Mouse (Mus musculus) layer of hippocampus, adult 11-12 months (tissue): ENCODE measurements around the gene Mei1.

Experiments used
- DNase-seq: peaks from one replicate; pipeline ENCODE4 v3.0.0; 2022; ENCODE audit warnings: low spot score

Mei1 gene

DNA sequence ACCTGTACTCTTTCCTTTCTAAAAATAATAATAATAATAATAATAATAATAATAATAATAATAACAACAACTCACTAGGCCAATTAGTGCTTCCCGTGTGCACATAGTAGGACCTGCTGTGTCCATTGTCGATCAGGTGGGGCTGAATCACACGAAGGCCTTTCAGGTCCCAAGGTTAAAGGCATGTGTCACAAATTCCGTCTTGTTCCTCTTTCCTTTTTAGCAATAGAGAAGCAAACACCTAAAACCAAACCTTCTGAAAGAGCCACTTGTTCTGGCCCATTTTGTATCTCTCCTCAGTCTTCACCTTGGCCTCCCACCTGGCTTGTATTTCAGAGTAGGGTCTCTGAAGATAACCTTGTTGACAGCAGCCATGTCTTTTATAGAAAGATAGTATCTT lies 81.4 kb downstream of the Mei1 start:
- DNase-seq = no peak

DNA sequence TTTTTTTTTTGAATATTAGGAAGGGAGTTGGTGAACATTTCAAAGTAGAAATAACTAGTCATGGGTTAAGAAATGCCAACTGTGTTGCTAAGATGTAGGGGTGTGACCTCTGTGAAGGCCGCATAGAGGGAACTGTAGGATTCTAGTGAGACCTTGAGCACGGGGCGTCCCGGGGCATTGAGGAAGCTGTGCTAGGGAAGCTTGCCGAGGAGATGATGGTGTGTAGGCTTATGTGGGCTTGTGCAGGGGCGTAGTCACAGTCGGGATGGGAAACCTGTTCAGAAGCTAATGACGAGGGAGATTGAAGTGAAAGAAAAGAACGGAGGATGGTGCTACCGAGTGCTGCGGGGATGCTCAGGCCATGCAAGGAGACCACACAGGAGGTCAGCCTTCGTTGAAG lies 82.2 kb downstream of the Mei1 start:
- no peak for DNase-seq

DNA sequence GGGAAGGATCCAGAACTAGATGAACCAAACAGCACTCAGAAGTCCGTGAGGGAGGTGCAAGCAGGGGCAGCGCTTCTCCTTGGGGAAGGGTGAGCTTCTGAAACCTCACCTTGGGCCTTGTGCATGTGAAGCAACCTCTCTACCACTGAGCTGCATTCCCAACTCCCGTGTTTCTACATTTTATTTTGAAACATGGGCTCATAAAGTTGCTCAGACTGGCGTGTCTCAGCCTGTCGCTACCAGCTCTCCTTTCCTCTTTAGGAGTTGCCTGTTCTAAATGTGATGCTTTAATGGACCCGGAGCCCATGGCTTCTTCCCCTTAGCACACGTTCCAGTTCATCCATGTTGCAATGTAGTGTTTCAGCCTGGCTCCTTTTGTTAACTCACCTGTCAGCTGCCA lies 82.6 kb downstream of the Mei1 start:
- DNase-seq = no peak

DNA sequence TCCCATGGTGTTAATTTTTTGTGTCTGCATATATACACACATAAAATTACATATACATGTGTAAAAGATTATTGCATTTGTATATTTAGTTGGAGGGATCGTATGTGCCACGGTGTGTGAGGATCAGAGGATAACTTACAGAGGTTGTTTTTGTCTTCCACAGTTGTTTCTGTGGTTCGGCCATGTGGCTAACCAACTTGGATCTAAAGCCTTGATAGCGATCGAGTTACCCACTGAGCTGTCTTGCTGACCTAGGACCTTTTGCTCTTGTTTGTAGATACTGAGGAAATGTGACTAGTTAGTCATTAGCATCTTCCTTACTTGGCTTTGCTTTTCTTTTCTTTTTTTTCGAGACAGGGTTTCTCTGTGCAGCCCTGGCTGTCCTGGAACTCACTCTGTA lies 86.5 kb downstream of the Mei1 start:
- DNase-seq = no peak

DNA sequence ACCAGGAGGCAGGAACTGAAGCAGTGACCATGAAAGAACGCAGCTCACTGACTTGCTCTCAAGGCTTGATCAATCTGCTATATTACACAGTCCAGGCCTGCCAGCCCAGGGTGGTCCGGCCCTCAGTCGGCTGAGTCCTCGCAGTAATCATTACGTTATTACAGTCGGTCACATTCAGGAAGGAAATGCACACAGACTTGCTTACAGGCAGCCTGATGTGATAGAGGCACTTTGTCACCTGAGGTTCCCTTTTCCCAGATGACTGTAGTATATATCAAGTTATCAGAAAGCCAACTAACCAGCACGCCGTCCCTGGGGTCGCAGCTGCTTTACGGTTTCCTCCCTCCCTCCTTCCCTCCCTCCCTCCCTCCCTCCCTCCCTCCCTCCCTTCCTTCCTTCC lies 87.1 kb downstream of the Mei1 start:
- DNase-seq = no peak

DNA sequence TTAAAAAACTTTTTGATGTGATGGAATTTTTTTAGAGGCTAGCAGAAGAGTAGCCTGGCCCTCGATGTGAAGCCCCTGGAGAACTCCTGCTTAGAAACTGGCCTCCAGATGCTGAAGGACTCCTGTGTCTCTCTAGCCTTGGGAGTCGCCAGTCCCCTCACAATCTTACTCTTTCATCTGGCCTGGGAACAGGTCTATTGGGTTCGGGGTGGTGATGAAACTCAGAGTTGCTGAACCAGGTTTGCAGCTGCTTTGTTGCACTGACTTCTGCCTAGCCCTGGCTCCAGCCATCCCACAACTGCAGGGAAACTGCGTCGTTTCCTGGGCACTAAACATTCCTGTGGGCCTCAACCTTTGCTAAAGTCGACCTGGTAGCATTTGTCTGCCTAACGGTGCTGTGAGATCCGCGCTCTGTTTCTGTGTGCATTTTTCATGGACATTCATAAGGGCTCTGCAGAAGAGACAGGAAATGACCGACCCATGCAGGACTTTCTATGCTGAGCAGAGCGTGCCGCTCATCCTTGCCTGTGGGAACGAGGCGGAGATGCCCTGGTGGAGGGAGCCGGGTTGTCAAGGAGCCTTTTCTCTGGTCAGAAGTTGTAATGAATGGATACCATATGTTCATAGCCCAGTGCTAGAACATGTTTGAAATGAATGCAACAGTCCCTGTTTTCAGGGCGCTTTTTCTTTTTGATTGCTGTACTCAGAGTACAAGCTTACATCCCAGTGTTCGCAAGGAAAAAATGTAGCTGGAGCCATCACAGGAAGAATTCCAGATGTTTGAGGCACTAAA lies 88.6 kb downstream of the Mei1 start:
- no peak for DNase-seq

DNA sequence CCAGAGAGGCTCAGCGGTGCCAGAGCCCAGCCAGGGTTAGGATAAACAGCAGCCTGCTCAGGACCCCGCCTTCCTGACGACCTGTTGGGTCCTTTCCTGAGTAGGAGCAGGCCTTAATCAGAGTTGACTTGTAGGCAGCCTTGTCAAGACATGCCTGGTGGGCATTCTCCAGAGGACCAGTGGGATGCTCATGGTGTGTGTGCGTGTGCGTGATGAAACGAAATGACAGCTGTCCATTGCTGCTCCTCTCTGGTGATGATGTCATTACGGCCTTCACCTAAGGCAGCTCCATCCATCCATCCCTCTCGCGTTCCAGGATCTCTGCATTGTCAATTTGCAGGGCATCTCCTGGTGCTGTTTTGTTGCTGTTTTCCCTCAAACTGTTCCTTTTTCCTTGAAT lies 89.7 kb downstream of the Mei1 start:
- DNase-seq = no peak

DNA sequence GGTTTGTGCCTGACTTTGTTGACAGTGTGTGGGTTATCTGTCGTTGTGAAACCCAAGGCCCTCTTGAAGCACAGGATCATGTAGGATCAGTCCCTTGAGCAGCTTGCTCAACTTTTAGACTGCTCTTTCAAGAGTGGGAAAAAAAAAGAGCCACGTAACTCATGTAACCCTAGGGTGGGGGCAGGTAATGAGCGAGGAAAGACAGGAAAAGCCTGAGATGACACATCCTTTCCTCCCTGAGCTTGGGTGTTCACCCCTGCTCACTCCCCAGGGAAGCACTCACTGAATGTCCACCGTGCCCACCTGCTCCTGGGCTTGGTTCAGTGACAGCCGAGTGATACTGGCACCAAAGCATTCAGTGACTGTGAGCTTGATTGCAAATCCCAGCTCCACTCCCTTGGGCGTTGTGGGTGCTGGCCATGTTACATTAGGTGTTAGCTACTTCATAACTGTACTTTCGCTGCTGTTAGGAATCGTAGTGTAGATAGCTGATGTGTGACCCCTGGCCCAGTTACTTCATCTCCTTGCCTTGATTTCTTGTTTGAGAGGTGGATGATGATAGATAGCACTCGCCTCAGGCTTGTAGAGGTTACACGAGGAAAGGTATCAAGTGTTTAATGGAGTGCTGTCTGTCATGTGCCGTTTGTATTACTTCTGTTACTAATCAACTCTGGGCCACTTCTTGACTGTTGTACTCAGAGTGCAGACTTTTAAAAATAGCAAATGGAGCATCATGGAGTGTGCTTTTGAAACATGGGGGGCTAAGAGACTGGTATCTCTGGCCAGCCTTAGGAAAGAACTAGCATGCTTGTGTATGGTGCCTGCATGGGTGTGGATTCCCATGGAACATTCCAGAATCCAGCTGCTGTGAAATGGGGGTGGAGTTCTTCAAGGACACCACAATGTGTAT lies 91.2 kb downstream of the Mei1 start:
- no peak for DNase-seq

DNA sequence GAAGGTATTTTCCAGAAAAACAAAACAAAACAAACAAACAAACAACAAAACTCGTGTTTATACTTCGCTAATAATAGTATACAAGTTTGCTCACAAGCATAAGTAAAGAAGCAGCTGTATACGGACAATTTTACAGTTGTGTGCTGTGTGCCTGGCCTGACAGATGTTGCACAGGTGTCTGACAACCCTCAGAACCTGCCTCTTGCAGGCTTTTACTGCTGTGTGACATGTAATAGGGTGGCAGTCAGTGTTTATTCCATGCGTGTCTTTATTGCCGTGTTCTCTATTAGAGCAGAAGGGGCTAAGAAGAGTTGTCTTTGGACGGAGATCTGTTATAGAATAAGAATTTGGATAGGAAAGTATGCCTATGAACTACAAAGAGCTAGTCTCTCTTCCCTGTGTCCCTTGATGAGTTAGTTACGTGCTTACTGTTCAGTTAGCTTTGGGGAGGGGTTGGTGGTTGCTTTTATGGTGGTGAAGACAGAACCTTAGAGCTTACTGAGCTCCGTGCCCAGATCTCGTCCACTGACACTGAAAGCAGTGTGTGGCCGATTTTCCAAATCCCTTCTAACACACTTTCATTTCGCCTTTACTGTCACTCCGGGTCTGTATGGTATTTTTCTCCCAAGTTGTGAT lies 92.3 kb downstream of the Mei1 start:
- DNase-seq = no peak

DNA sequence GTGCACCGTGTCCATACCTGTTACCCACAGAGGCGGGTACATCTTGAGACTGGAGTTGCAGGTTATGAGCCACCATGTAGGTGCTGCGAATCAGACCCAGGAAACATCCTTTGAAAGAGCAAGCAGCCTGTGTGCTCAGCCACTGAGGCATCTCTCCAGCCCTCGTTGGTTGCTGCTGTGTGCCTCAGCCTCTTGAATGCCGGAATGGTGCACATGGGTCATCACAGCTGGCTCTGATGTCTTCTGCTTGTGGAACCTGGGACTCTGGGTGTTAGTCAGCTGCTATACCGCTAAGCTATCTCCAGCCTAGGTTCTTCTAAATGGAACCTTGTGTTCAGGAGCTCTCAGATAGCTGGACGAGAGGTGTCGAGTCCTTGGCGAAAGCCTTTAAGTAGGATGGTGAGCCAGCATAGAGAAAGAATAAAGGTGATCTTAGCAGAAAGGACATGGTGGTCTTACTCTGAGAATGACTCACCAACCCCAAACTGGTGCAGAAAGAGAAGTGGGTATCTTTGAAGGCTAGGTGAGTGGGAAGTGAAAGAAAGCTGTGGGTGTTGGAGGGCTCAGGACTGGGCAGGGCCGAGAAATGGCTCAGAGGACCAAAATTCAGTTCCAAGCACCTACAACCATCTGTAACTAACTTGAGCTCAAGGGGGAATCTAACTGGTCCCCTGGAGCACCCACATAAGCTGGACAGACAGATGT lies 93.7 kb downstream of the Mei1 start:
- no peak for DNase-seq

DNA sequence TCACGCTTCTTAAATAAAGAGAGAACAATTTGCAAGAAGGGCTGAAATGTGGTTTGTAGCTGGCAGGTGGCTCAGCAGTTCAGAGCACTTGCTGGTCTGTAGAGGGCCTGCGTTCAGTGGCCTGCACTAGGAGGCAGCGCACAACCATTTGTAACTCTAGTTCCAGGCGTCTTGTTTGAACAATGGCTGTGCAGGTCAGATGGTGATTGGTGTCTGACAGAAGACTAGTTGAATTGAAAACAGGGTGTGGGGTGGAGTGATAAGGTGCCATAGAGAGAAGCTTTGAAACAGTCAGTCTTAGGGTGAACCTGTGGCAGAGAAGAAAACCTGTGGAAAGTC lies 94.2 kb downstream of the Mei1 start:
- no peak for DNase-seq

DNA sequence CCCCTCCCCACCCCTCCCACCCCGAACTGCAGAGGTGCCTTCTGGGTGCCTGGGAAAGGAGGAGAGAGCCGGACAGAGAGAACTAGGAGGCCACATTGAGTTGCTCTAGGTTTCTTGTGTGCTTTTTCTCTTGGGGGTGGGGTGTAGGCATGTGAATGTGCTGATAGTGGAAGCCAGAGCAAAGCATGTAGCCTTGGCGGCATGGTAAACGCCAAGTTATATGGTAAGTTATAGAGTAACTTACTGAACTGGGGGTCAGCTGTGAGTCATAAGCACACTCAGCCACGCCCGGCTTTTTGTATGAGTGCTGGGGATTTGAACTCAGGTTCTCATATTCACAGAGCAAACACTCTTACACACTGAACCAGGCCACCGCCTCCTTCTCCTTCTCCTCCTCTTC lies 94.7 kb downstream of the Mei1 start:
- DNase-seq = no peak

DNA sequence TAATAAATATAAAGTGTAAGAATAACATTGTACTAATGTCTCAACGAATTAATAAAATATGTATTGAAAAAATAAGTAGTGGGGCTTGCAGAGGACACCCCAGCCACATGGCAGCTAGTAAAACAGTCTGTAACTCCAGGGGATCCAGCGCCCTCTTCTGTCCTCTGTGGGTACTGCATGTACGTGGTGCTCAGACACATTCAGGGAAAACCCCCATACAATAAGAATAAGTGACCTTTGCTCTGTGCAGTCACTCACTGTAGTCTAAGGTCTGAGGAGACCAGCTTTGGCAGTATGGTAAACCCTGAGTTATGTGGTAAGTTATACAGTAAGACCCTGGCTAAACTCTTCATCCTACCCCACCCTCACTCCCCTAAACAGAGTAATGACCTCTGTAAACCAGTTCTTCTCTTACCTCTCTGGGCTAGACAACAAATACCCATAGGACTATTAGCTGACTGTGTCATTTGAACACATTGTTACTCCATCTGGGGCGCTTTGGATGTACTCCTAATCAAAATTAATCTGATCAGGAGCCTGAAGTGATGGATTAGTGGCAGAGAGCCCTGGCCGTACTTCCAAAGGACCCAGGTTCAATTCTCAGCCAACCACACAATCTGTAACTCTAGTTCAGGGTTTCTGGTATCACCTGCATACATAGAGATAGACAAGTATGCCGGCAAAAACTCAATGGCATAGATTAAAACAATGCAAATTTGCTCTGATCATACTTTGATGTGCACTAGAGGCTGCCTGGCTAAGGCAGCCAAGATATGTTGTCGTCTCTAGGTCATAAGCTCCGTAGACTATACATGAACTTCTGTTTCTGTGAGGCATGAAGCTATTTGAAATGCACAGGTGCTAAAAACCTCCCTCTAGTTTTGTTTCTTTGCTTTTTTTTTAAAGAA lies 95.8 kb downstream of the Mei1 start:
- peak; percentile 87 for DNase-seq

DNA sequence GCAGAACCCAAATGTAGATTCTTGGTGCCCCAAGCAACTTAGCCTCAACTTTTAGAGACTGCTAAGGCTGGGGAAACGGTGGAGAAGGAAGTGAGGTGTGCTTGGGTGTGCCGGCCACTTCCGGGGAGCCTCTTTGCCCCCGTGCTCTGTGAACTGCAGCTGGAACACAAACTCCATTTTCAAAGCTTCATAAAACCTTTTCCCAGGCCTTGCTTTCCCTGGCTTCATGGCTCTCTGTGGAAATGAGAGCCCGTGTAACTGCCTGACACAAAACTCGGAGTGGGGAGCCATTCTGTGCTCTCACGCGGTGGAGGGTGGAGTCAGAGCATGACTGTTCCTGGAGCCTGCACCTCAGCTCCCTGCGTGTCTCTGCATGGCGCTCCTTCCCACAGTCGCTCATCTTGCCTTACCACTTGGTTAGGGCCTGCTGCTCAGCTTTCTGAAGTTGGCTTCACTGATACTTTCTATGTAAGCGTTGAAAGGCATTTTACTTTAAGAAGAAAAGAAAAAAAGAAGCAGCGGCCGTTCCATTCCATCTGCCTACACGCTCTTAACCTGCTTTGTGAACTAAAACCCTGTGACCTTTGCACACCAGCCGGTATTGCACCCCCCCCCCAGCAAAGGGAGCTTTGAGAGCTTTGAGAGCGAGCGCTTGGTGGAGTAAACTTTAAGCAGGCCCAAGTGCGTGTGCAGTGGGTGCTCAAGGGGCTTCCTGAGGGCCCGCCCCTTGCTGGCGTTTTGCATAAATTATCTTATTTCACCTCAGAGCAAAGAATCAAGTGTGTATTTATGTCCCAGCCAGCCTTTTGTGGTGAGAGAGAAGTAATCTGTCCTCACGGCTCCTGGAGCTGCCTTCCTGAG lies 96.7 kb downstream of the Mei1 start:
- no peak for DNase-seq

DNA sequence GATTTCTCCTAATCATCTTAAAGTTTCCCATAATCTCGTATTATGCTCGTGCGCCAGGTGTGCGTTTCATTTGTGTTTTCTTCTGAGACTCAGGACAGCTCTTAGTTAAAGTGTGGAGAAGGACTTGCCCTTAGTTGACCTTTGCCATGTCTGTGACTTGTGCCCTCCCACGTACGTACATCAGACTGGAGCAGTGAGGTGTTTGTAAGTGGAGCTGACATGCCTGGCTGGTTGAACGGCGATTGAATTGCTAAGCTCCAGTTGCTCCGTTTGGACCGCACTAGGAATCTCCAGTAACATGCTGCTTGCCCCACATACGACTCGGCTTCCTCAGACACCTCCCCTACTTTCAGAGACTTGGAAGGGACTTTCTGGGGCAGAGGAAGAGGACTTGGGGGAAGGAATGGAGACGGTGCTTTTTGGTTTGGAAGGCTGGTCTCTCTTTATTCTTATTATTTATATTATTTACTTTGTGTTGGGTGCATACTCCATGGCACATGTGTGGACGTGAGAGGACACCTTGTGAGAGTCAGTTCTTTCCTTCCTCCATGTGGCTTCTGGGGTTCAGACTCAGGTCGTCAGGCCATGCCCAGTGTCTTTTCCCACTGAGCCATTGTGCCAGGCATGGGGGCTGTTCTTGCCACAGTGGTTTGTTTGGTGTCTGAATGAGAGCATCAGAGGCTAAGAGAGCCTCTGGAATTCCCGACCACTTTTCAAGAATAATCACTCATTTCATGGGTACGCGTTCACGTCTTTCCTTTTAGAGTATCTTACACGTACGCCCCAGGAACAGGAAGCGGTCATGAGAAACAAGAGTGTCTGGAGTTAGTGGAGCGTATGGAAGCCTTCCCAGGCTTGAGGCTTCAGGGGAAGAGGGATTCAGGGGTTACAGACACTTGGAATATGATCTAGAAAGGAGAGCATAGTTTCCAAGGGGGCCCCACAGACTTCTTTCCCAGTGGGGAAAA lies 97.7 kb downstream of the Mei1 start:
- DNase-seq = no peak

DNA sequence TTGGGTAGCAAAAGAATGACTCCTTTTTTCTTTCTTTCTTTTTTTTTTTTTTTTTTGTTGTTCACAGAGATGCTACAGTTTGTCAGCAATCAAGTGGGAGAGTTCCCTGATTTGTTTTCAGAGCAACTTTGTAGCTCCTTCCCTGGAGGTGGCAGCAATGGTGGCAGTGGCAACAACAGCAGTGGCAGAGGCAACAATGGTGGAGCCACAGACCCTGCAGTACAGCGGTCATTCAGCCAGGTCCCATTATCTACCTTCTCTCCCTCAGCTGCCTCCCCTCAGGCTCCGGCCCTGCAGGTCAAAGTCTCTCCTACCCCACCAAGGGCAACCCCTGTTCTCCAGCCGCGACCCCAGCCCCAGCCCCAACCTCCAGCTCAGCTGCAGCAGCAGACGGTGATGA lies 99.9 kb downstream of the Mei1 start:
- DNase-seq = no peak

DNA sequence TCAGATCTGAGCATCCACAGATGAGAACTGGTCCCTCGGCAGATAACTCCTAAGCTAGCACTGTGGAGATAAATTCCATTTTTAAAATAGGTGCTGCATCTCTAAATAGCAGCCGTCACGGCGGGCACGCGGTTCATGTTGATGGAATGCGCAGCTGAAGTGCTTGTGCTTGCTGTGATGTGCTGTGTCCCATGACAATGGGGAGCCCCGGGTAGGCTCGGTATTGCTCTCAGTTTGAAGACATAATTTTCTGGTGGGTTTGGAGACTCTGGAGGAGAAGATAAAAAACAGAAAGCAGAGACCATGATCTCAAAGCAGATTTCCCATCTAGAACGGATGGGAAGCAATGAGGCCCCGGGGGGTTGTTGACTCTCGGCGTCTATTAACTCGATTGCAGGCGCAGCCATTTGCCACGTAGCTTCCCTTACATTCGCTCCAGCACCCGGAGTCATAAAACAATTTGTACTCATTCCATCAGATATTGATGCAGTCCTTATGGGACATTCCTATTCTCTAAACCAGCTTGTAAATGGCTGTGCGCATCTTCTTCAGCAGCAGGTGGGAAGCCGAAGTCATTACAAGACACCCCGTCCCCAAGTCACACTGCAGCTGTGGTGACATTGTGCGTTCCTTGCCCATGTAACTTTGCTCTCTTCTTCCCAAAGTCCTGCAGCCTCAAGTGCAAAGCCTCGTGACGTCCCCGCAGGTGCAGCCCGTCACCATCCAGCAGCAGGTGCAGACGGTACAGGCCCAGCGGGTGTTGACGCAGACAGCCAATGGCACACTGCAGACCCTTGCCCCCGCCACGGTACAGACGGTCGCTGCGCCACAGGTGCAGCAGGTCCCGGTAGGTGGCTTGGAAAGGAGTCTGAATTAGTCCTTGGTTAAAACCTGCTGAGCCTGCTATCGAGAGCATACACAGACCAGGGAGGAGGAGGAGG lies 100.9 kb downstream of the Mei1 start:
- DNase-seq = no peak

DNA sequence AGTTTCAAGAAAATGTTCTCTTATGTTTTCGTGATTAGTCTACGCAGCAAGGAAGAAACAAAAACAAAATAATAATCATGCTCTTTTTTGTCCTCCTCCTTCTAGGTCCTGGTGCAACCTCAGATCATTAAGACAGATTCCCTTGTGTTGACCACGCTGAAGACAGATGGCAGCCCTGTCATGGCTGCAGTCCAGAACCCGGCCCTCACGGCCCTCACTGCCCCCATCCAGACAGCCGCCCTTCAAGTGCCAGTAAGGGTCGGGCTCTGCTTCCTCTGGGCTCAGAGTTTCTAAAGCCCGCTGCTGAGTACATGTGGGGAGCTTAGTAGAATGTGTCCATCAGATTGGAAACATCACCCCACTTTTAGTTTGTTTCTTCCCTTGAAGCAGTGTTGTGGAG lies 102.9 kb downstream of the Mei1 start:
- no peak for DNase-seq
